Mouse (Mus musculus): Measurements from ENCODE around the gene Upp2.

- TF ChIP-seq POLR2A (IDR thresholded peaks at IDR 0.05; ENCODE audit: borderline replicate concordance, extremely low read depth, low read depth, low read length) (no peak), CTCF (IDR thresholded peaks at IDR 0.05; ENCODE audit: insufficient read depth, low read length) (no peak)
Observed at GRCm38 (mm10) chr2:58529860-58530440, 37.1 kb upstream of the Upp2 start.
